Mouse (Mus musculus): ENCODE data around the gene Ckap5. TPM values are rescaled to one million over a fixed set of nuclear protein-coding genes. Genes with fewer than 3 reads are reported as not detected.

The Ckap5 gene
- total RNA-seq, 2 experiments from 2014 or later, result 41.5 to 48.1 TPM

GRCm38 (mm10) chr2:91655388-91655787 lies 128.8 kb downstream of the Ckap5 start:
- DNase-seq, result no peak

- no peak for DNase-seq
Measured at GRCm38 (mm10) chr2:91655827-91656226, 129.3 kb downstream of the Ckap5 start.

GRCm38 (mm10) chr2:91656774-91657173 lies 130.2 kb downstream of the Ckap5 start:
- DNase-seq, result no peak

GRCm38 (mm10) chr2:91659657-91660056 lies 133.1 kb downstream of the Ckap5 start:
- no peak for DNase-seq

- DNase-seq, result no peak
Measured at GRCm38 (mm10) chr2:91660981-91661380, 134.4 kb downstream of the Ckap5 start.

- DNase-seq, result no peak
Measured at GRCm38 (mm10) chr2:91664780-91665179, 138.2 kb downstream of the Ckap5 start.

GRCm38 (mm10) chr2:91666386-91666910 lies 139.9 kb downstream of the Ckap5 start:
- DNase-seq, result no peak

- no peak for DNase-seq
Measured at GRCm38 (mm10) chr2:91667747-91668146, 141.2 kb downstream of the Ckap5 start.

- no peak for DNase-seq
Measured at GRCm38 (mm10) chr2:91669326-91669725, 142.8 kb downstream of the Ckap5 start.

GRCm38 (mm10) chr2:91670038-91670437 lies 143.5 kb downstream of the Ckap5 start:
- DNase-seq, result no peak

Other genes with a start within 250 kb of the Ckap5 start
- 10 to 100 TPM; 12.0 to 12.2 TPM for gene 1110051M20Rik, start 82.1 kb upstream of the Ckap5 start, total RNA-seq (2021)
- 10 to 100 TPM; 20.9 to 25.7 TPM for gene Lrp4, start 69.3 kb upstream of the Ckap5 start, total RNA-seq (2021)
- gene F2, start 109.7 kb downstream of the Ckap5 start, total RNA-seq (2021), result 1 to 10 TPM in 1 of 2 experiments, under 1 TPM in 1; 0.16 to 1.1 TPM
- 1 to 10 TPM; 5.9 to 6.4 TPM for gene Zfp408, start 123.0 kb downstream of the Ckap5 start, total RNA-seq (2021)
- 10 to 100 TPM; 23.6 to 28.1 TPM for gene Arhgap1, start 123.1 kb downstream of the Ckap5 start, total RNA-seq (2021)
- gene Atg13, start 183.8 kb downstream of the Ckap5 start, total RNA-seq (2021), result 10 to 100 TPM; 22.2 to 23.7 TPM
- gene Harbi1, start 184.1 kb downstream of the Ckap5 start, total RNA-seq (2021), result 1 to 10 TPM; 4.4 TPM
- gene Ambra1, start 203.4 kb downstream of the Ckap5 start, total RNA-seq (2021), result 10 to 100 TPM; 16.6 to 22.1 TPM

Measured in gastrocnemius, postnatal 10 days (tissue).